8 mouse cellular contexts compared by ENCODE assay signal in genomic region chr12:84053679-84054391, GRCm38 (mm10). TPM values are rescaled to one million over a fixed set of nuclear protein-coding genes. Genes with fewer than 3 reads are reported as not detected.
DNase-seq lines count a peak whose midpoint lies in the region; ATAC-seq lines count a peak whose summit lies in the region.

No protein-coding gene starts in this region.

- H3K27ac ChIP-seq in forebrain, embryonic 10.5 days, result peak overlapping the region; percentile 60; the same call in 1 of the 2 replicates
- H3K27ac ChIP-seq in intestine, embryonic 15.5 days, result no peak overlapping the region
- H3K27ac ChIP-seq in liver, embryonic 15.5 days (replicated peaks), result peak overlapping the region; percentile 34; the same call in 1 of the 2 replicates
- H3K27ac ChIP-seq in stomach, embryonic 15.5 days, result no peak overlapping the region

- H3K9ac ChIP-seq in intestine, embryonic 15.5 days, result peak overlapping the region; percentile 55
- H3K9ac ChIP-seq in liver, embryonic 15.5 days, result no peak overlapping the region
- no peak overlapping the region; the same call in 1 of the 2 replicates for H3K9ac ChIP-seq in stomach, embryonic 15.5 days

- no peaks in the 10 kb centered on the region for H3K36me3 ChIP-seq in forebrain, embryonic 10.5 days (replicated peaks)
- H3K36me3 ChIP-seq in intestine, embryonic 15.5 days, result no peaks in the 10 kb centered on the region
- H3K36me3 ChIP-seq in liver, embryonic 15.5 days (replicated peaks), result no peaks in the 10 kb centered on the region
- H3K36me3 ChIP-seq in stomach, embryonic 15.5 days, result no peaks in the 10 kb centered on the region

- peak overlapping the region; percentile 57 for H3K4me3 ChIP-seq in forebrain, embryonic 10.5 days
- H3K4me3 ChIP-seq in intestine, embryonic 15.5 days (replicated peaks), result peak overlapping the region; percentile 44
- peak overlapping the region; percentile 49 for H3K4me3 ChIP-seq in liver, embryonic 15.5 days (replicated peaks)
- peak overlapping the region; percentile 45 for H3K4me3 ChIP-seq in stomach, embryonic 15.5 days (replicated peaks)

- peak; percentile 22 for DNase-seq in ovary, postnatal 36 days (ENCODE audit: low spot score)
- no peak for DNase-seq in ovary, adult 18-20 months (ENCODE audit: low spot score)
- DNase-seq in forebrain, embryonic 10.5 days (ENCODE audit: extremely low spot score, low spot score), result no peak
- DNase-seq in thymus, postnatal 14 days, result no peak
- DNase-seq in urinary bladder, postnatal 36 days (ENCODE audit: low spot score in 2 of 2), result no peak

- ATAC-seq in intestine, embryonic 15.5 days, result peak; percentile 64; the same call in 1 of the 2 replicates
- ATAC-seq in liver, embryonic 15.5 days (ENCODE audit: insufficient read depth), result peak; percentile 49; the same call in 1 of the 2 replicates
- no peak for ATAC-seq in stomach, embryonic 15.5 days (ENCODE audit: insufficient read depth, low FRiP score, low read depth)

- 2% methylated on average over 42 of the region's 46 CpGs for WGBS in forebrain, embryonic 10.5 days
- 3% methylated on average over 41 of the region's 46 CpGs for WGBS in intestine, embryonic 15.5 days
- 3% methylated on average over 41 of the region's 46 CpGs for WGBS in liver, embryonic 15.5 days (ENCODE audit: insufficient replicate concordance)
- 8% methylated on average over 19 of the region's 46 CpGs for WGBS in stomach, embryonic 15.5 days

- H3K4me2 ChIP-seq in intestine, embryonic 15.5 days (replicated peaks), result peak overlapping the region; percentile 91
- peak overlapping the region; percentile 59 for H3K4me2 ChIP-seq in liver, embryonic 15.5 days
- H3K4me2 ChIP-seq in stomach, embryonic 15.5 days, result peak overlapping the region; percentile 85

- peaks cover 2% of the 10 kb centered on the region; the same call in 1 of the 2 replicates for H3K9me3 ChIP-seq in forebrain, embryonic 10.5 days
- H3K9me3 ChIP-seq in intestine, embryonic 15.5 days, result no peaks in the 10 kb centered on the region
- H3K9me3 ChIP-seq in liver, embryonic 15.5 days (replicated peaks), result no peaks in the 10 kb centered on the region
- H3K9me3 ChIP-seq in stomach, embryonic 15.5 days, result no peaks in the 10 kb centered on the region

- peaks cover 48% of the 10 kb centered on the region for H3K27me3 ChIP-seq in forebrain, embryonic 10.5 days (ENCODE audit: poor library complexity, severe bottlenecking)
- H3K27me3 ChIP-seq in intestine, embryonic 15.5 days (replicated peaks), result 0 out of 2 replicates have a peak, but pooled peaks cover 4% of the 10 kb centered on the region
- peaks cover 38% of the 10 kb centered on the region for H3K27me3 ChIP-seq in liver, embryonic 15.5 days
- H3K27me3 ChIP-seq in stomach, embryonic 15.5 days (replicated peaks), result 0 out of 2 replicates have a peak, but pooled peaks cover 4% of the 10 kb centered on the region

- H3K4me1 ChIP-seq in forebrain, embryonic 10.5 days, result peaks cover 10% of the 10 kb centered on the region
- H3K4me1 ChIP-seq in intestine, embryonic 15.5 days (replicated peaks), result peaks cover 4% of the 10 kb centered on the region; the same call in 1 of the 2 replicates
- no peaks in the 10 kb centered on the region; the same call in 1 of the 2 replicates for H3K4me1 ChIP-seq in liver, embryonic 15.5 days (replicated peaks)
- no peaks in the 10 kb centered on the region for H3K4me1 ChIP-seq in stomach, embryonic 15.5 days

RNA-seq across cellular contexts. Expression of gene Acot3, which starts 1.9 kb away (rescaled TPM):
- polyA plus RNA-seq in forebrain, embryonic 10.5 days (2016; fragmentation: Nextera tagmentation; extraction: Ambion mirVana), result 0.11 and 0.32 TPM in 2 replicates
- 3.2 and 4.8 TPM in 2 replicates for polyA plus RNA-seq in intestine, embryonic 15.5 days (2015; fragmentation: Nextera tagmentation; extraction: Ambion mirVana)
- 6.6 and 7.4 TPM in 2 replicates for polyA plus RNA-seq in liver, embryonic 15.5 days (2015; fragmentation: Nextera tagmentation; extraction: Ambion mirVana)
- 0.68 and 1.3 TPM in 2 replicates for polyA plus RNA-seq in stomach, embryonic 15.5 days (2015; fragmentation: Nextera tagmentation; extraction: Ambion mirVana)

RNA-seq across cellular contexts. Expression of gene Gm49366, which starts 15.1 kb away (rescaled TPM):
- not detected in 2 replicates for polyA plus RNA-seq in forebrain, embryonic 10.5 days (2016; fragmentation: Nextera tagmentation; extraction: Ambion mirVana)
- polyA plus RNA-seq in intestine, embryonic 15.5 days (2015; fragmentation: Nextera tagmentation; extraction: Ambion mirVana), result not detected in 2 replicates
- not detected in 2 replicates for polyA plus RNA-seq in liver, embryonic 15.5 days (2015; fragmentation: Nextera tagmentation; extraction: Ambion mirVana)
- 0.73 TPM in 1 of 2 replicates, not detected in the other for polyA plus RNA-seq in stomach, embryonic 15.5 days (2015; fragmentation: Nextera tagmentation; extraction: Ambion mirVana)

RNA-seq across cellular contexts. Expression of gene Acot5, which starts 15.3 kb away (rescaled TPM):
- not detected in 2 replicates for polyA plus RNA-seq in forebrain, embryonic 10.5 days (2016; fragmentation: Nextera tagmentation; extraction: Ambion mirVana)
- polyA plus RNA-seq in intestine, embryonic 15.5 days (2015; fragmentation: Nextera tagmentation; extraction: Ambion mirVana), result 0.18 TPM in 1 of 2 replicates, not detected in the other
- polyA plus RNA-seq in liver, embryonic 15.5 days (2015; fragmentation: Nextera tagmentation; extraction: Ambion mirVana), result 0.06 TPM in 1 of 2 replicates, not detected in the other
- 0.14 TPM in 1 of 2 replicates, not detected in the other for polyA plus RNA-seq in stomach, embryonic 15.5 days (2015; fragmentation: Nextera tagmentation; extraction: Ambion mirVana)

RNA-seq across cellular contexts. Expression of gene Acot4, which starts 15.7 kb away (rescaled TPM):
- polyA plus RNA-seq in forebrain, embryonic 10.5 days (2016; fragmentation: Nextera tagmentation; extraction: Ambion mirVana), result 0.14 and 0.15 TPM in 2 replicates
- polyA plus RNA-seq in intestine, embryonic 15.5 days (2015; fragmentation: Nextera tagmentation; extraction: Ambion mirVana), result 8.2 and 8.9 TPM in 2 replicates
- 10.4 and 11.2 TPM in 2 replicates for polyA plus RNA-seq in liver, embryonic 15.5 days (2015; fragmentation: Nextera tagmentation; extraction: Ambion mirVana)
- polyA plus RNA-seq in stomach, embryonic 15.5 days (2015; fragmentation: Nextera tagmentation; extraction: Ambion mirVana), result 2.4 and 2.6 TPM in 2 replicates

RNA-seq across cellular contexts. Expression of gene Acot1, which starts 44.5 kb away (rescaled TPM):
- 22.4 and 23.5 TPM in 2 replicates for polyA plus RNA-seq in forebrain, embryonic 10.5 days (2016; fragmentation: Nextera tagmentation; extraction: Ambion mirVana)
- polyA plus RNA-seq in intestine, embryonic 15.5 days (2015; fragmentation: Nextera tagmentation; extraction: Ambion mirVana), result 125 and 142 TPM in 2 replicates
- polyA plus RNA-seq in liver, embryonic 15.5 days (2015; fragmentation: Nextera tagmentation; extraction: Ambion mirVana), result 35.8 and 44.5 TPM in 2 replicates
- 51.1 and 62.7 TPM in 2 replicates for polyA plus RNA-seq in stomach, embryonic 15.5 days (2015; fragmentation: Nextera tagmentation; extraction: Ambion mirVana)

Comparison
In these comparisons a context has a peak if more than half of its experiments do, and no peak if none do; other contexts are left out.
1. H3K27ac ChIP-seq: peak in forebrain, embryonic 10.5 days (single experiment) and liver, embryonic 15.5 days (single experiment); none in intestine, embryonic 15.5 days (single experiment) and stomach, embryonic 15.5 days (single experiment).
2. Peak in every context shown above with its lines, with median percentiles within 50 percentile points of each other: H3K4me3 ChIP-seq and H3K4me2 ChIP-seq.